Mouse (Mus musculus): ENCODE measurements around the gene Rarb. TPM values are rescaled to one million over a fixed set of nuclear protein-coding genes. Genes with fewer than 3 reads are reported as not detected.

Rarb gene
- total and polyA plus RNA-seq, 3 experiments, result 0.04 TPM; not detected in 2

- Histone ChIP-seq H3K4me1 (ENCODE audit: control insufficient read depth in 1 of 2, insufficient read depth in 2 of 2) (peaks cover 2 to 26% of the 10 kb centered on the region in 2 experiments; a peak in 2 of 4 replicates), H3K27ac (ENCODE audit: insufficient read depth, low read depth) (no peak overlapping the region), H3K27me3 (replicated peaks) (no peaks in the 10 kb centered on the region), H3K9ac (ENCODE audit: insufficient read depth, low read depth) (no peak overlapping the region), H3K79me2 (replicated peaks; ENCODE audit: control insufficient read depth, extremely low read depth, insufficient read depth, poor library complexity, severe bottlenecking) (no peaks in the 10 kb centered on the region), H3K4me3 (replicated peaks in 1 of 3; ENCODE audit: low read depth in 2 of 3, low read length in 2 of 3, poor library complexity in 1 of 3) (no peak overlapping the region), H3K36me3 (replicated peaks in 1 of 2; ENCODE audit: control insufficient read depth in 1 of 2, insufficient read depth in 1 of 2, low read length in 1 of 2) (peaks cover 10 to 36% of the 10 kb centered on the region in 2 experiments), H3K9me3 (replicated peaks; ENCODE audit: low read length) (no peaks in the 10 kb centered on the region), H3K4me2 (ENCODE audit: insufficient read depth, low read depth, poor library complexity, severe bottlenecking) (no peak overlapping the region)
- DNase-seq (ENCODE audit: extremely low read depth), result no peak
- TF ChIP-seq SMC3 (IDR thresholded peaks at IDR 0.05; ENCODE audit: low read depth, low read length), result no peak
- TF ChIP-seq MXI1 (IDR thresholded peaks at IDR 0.05; ENCODE audit: low read depth, low read length), result no peak
- no peak for TF ChIP-seq ZMIZ1 (IDR thresholded peaks at IDR 0.05; ENCODE audit: low read depth, low read length)
- no peak for TF ChIP-seq NELFE (IDR thresholded peaks at IDR 0.05; ENCODE audit: low read depth, low read length)
- no peak for TF ChIP-seq POLR2AphosphoS2 (IDR thresholded peaks at IDR 0.05; ENCODE audit: low read depth, low read length)
- no peak for TF ChIP-seq JUN (IDR thresholded peaks at IDR 0.05; ENCODE audit: insufficient read depth, low read depth, low read length)
- no peak for TF ChIP-seq E2F4 (IDR thresholded peaks at IDR 0.05; ENCODE audit: insufficient replicate concordance, low read depth, low read length)
- TF ChIP-seq CTCF (conservative IDR thresholded peaks at IDR 0.05 in 1 of 2, IDR thresholded peaks at IDR 0.05 in 1 of 2; ENCODE audit: low read depth in 2 of 2, low read length in 2 of 2), result no peak
- TF ChIP-seq ZKSCAN1 (IDR thresholded peaks at IDR 0.05; ENCODE audit: borderline replicate concordance, low read depth, low read length), result no peak
- TF ChIP-seq MAX (IDR thresholded peaks at IDR 0.05; ENCODE audit: low read length), result no peak
- no peak for TF ChIP-seq MYC (IDR thresholded peaks at IDR 0.05; ENCODE audit: low read depth, low read length)
- no peak for TF ChIP-seq USF1 (IDR thresholded peaks at IDR 0.05; ENCODE audit: low read depth, low read length)
- no peak for TF ChIP-seq ETS1 (conservative IDR thresholded peaks at IDR 0.05; ENCODE audit: low read depth, low read length)
- no peak for TF ChIP-seq CHD1 (IDR thresholded peaks at IDR 0.05; ENCODE audit: low read depth, low read length)
- TF ChIP-seq TCF12 (IDR thresholded peaks at IDR 0.05; ENCODE audit: low read depth, low read length), result no peak
- TF ChIP-seq GABPA (IDR thresholded peaks at IDR 0.05; ENCODE audit: insufficient replicate concordance, low read depth, low read length), result no peak
- in situ Hi-C loops (cut with MboI; ENCODE audit: low pct_ligation_motif_present, low pct_unique_long_range_greater_than_20kb, low sequenced_read_pairs) (no loop called here), dilution Hi-C loops (cut with MboI; ENCODE audit: extremely low pct_ligation_motif_present, extremely low pct_unique_long_range_greater_than_20kb, low sequenced_read_pairs) (no loop called here)
Measured at GRCm38 (mm10) chr14:16431941-16432499, 386.9 kb downstream of the Rarb start.

- dilution Hi-C loops (cut with MboI; ENCODE audit: extremely low pct_ligation_motif_present, extremely low pct_unique_long_range_greater_than_20kb, low sequenced_read_pairs), result no loop called here
- TF ChIP-seq USF2 (conservative IDR thresholded peaks at IDR 0.05; ENCODE audit: low read depth, low read length) (no peak), IRF4 (IDR thresholded peaks at IDR 0.05; ENCODE audit: low read depth, low read length) (peak; percentile 94; the same call in 1 of the 2 replicates)
- Histone ChIP-seq H3K79me2 (replicated peaks; ENCODE audit: control insufficient read depth, extremely low read depth, insufficient read depth, poor library complexity, severe bottlenecking) (no peaks in the 10 kb centered on the region), H3K4me1 (ENCODE audit: control insufficient read depth in 1 of 2, insufficient read depth in 2 of 2) (peaks cover 2 to 15% of the 10 kb centered on the region in 2 experiments; a peak in 2 of 4 replicates), H3K36me3 (replicated peaks in 1 of 2; ENCODE audit: control insufficient read depth in 1 of 2, insufficient read depth in 1 of 2, low read length in 1 of 2) (peaks cover 15 to 50% of the 10 kb centered on the region in 2 experiments), H3K27me3 (replicated peaks) (no peaks in the 10 kb centered on the region), H3K4me3 (replicated peaks in 1 of 3; ENCODE audit: low read depth in 2 of 3, low read length in 2 of 3, poor library complexity in 1 of 3) (no peak overlapping the region), H3K9ac (ENCODE audit: insufficient read depth, low read depth) (no peak overlapping the region), H3K27ac (ENCODE audit: insufficient read depth, low read depth) (no peak overlapping the region), H3K4me2 (ENCODE audit: insufficient read depth, low read depth, poor library complexity, severe bottlenecking) (no peak overlapping the region), H3K9me3 (replicated peaks; ENCODE audit: low read length) (no peaks in the 10 kb centered on the region)
- peak; percentile 56 for DNase-seq (ENCODE audit: extremely low read depth)
- in situ Hi-C loops (cut with MboI; ENCODE audit: low pct_ligation_motif_present, low pct_unique_long_range_greater_than_20kb, low sequenced_read_pairs), result no loop called here
Measured at GRCm38 (mm10) chr14:16427569-16427968, 391.4 kb downstream of the Rarb start.

Measured in CH12.LX (cell line).